Mouse (Mus musculus) thymus, adult 2 months (tissue): ENCODE measurements around the gene 4930442H23Rik.

Experiments used
- CTCF ChIP-seq: fragments of 200-500 bp; IDR thresholded peaks from 2 replicates; pipeline ENCODE4 v1.5.1; 2012; ENCODE audit warnings: mild to moderate bottlenecking, control low read depth, low read length, moderate library complexity, borderline replicate concordance; ENCODE audit not compliant: control insufficient read depth, poor library complexity, insufficient read depth; ENCODE audit errors: extremely low read depth
- POLR2A ChIP-seq: fragments of 200-500 bp; IDR thresholded peaks from 2 replicates; pipeline ENCODE4 v1.6.1; 2012; ENCODE audit warnings: mild to moderate bottlenecking, low read length, control low read depth, moderate library complexity; ENCODE audit not compliant: control insufficient read depth, poor library complexity, insufficient read depth; ENCODE audit errors: extremely low read depth

DNA sequence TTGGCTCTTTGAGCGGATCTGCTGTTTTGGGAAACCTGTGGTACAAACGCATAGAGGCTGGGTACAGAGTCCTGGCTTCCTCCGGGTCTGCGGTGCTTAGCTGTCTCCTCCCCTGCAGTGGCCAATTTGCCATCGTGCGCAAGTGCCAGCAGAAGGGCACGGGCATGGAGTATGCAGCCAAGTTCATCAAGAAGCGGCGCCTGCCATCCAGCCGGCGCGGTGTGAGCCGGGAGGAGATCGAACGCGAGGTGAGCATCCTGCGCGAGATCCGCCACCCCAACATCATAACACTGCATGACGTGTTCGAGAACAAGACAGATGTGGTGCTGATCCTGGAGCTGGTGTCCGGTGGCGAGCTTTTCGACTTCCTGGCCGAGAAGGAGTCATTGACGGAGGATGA lies 6.2 kb upstream of the 4930442H23Rik start:
- TF ChIP-seq CTCF (no peak), POLR2A (no peak)
